Mouse (Mus musculus): Measurements from ENCODE around the gene Tmem213. TPM values are rescaled to one million over a fixed set of nuclear protein-coding genes. Genes with fewer than 3 reads are reported as not detected.

Gene Tmem213
- polyA plus RNA-seq, 1 experiment, result not detected

DNA sequence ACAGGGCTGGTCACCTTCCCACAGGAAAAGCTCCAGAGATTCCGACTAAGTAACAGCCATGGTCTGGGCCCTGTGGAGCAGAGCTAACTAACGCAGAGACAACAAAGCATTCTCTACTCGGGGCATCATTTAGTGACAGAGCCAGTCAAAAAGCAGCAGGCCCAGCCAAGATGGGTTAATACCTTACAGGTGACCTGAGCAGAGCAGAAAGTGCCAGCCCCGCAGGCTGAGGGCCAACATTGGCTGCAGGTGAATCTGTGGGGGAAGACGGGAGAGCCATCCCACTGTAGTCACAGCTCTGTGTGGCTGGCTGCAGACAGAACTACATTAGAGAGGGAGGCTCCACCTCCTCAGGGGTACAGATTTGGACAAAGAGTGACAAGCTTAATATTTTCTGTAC is 38.2 kb downstream of the Tmem213 start:
- 94% methylated on average over 5 of the region's 5 CpGs for WGBS

DNA sequence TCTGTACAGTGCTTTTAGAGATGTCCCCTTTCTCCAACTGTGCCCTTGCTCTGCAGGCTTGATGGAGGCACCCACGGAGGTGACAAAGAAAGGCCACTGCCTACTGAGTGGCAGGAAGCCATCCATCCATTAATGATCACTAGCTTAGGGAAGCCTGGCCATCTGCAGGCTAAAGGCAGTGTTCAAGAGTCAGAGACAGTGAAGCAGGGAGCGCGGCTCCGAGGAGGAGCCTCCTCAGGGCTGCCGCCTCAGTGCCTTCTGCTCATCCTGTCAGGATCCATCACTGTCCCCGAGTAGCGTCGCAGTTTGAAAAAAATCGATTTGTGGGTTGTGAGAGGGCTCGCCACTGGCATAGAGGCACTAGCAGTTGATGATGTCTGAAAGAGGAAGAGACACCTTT is 39.6 kb downstream of the Tmem213 start:
- WGBS, result 93% methylated on average over 10 of the region's 10 CpGs
- DNase-seq (ENCODE audit: low read depth, low spot score), result no peak

More for the DNA sequence above, 38.2 kb downstream of the Tmem213 start:
- no peak for DNase-seq (ENCODE audit: low read depth, low spot score)

- DNase-seq (ENCODE audit: low read depth, low spot score), result no peak
- 95% methylated on average over 19 of the region's 19 CpGs for WGBS
These were observed 40.4 kb downstream of the Tmem213 start for GRCm38 (mm10) chr6:38149483-38149882.

- DNase-seq (ENCODE audit: low read depth, low spot score), result no peak
- WGBS, result 77% methylated on average over 11 of the region's 11 CpGs
These were observed 43.2 kb downstream of the Tmem213 start for GRCm38 (mm10) chr6:38152305-38152704.

DNA sequence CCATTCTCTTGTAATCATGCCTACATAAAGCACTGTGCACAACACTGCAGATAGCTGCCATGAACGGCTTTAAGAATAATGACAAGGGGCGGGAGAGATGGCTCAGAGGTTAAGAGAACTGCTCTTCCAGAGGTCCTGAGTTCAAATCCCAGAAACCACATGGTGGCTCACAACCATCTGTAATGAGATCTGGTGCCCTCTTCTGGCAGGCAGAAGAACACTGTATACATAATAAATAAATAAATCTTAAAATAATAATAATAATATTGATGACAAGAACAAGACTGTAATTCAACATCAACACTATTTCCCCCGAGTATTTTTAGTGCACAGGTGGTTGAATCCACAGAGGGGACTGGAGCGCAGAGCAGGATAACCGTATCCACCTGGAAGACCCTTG is 47.1 kb downstream of the Tmem213 start:
- 87% methylated on average over 5 of the region's 5 CpGs for WGBS
- DNase-seq (ENCODE audit: low read depth, low spot score), result no peak

DNA sequence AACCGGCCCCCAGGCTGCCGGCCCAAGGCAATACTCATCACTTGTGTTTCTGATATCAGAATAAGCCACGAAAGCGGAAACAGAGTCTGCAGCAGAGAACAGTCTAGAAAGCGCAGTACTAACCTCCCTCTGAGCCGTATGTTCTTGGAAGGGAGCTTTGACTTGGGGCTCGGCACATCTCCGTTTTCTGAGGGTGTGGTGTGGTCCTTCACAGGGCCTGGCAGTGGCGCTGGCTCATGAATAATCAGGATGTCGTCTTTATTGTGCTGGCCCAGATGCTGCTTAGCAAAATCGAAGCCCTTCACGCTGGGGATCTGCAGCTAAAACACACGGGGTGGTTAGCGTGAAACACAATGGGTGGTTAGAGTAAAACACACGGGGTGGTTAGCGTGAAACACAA is 48.9 kb downstream of the Tmem213 start:
- 86% methylated on average over 16 of the region's 16 CpGs for WGBS
- DNase-seq (ENCODE audit: low read depth, low spot score), result no peak

DNA sequence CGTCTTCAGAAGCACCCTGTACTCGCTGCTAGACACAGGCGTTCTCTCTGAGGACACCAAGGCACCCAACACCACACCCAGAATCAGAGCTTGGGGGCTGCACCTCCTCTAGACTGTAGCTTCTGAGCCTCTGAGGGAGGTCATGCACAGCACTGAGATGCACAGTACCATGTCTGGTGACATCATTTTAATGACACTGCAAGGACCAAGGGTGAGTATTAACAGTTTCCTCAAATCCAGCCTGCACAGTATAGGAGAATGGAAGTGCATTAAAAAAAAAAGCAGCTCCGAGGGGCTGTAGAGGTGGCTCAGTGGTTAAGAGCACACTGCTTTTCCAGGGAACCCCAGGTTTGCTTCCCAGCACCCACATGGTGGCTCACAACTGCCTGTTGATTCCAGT is 50.5 kb downstream of the Tmem213 start:
- DNase-seq (ENCODE audit: low read depth, low spot score), result no peak
- 90% methylated on average over 4 of the region's 4 CpGs for WGBS

GRCm38 (mm10) chr6:38160102-38160501 is 51.0 kb downstream of the Tmem213 start:
- WGBS, result 4% methylated on average over 3 of the region's 3 CpGs
- peak; percentile 57 for DNase-seq (ENCODE audit: low read depth, low spot score)

- 75% methylated on average over 2 of the region's 2 CpGs for WGBS
- no peak for DNase-seq (ENCODE audit: low read depth, low spot score)
These were observed 51.5 kb downstream of the Tmem213 start for GRCm38 (mm10) chr6:38160556-38160955.

DNA sequence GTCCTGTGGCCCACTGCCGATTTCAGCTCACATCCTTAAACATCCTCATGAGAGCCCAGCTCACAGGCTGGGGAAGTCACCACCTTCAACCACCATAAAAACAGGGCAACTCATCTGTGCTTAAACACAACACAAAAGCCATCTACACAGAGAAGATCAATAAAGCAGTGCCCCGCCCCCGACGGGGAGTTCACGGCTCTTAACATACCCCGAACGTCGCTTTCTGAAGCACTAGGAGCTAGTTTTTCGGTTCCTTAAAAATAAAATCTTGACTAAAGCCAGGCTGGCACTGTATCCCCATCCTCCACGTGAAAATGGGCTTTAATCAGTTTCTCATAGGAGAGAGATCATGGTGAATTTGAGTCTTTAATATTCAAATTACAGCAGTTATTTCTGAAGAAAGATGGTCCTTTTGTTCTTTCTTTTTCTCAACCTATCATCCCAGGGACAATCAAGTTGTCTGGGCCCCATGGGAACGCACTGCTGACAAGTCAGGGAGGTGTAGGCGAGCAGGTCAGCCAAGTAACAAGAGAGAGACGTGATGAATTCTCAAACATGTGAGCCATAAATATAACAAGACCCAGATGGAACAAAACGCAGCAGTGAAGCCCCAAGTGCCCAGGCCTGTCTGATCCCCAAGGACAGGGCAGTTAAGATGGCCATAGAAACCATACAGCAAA is 53.9 kb downstream of the Tmem213 start:
- DNase-seq (ENCODE audit: low read depth, low spot score), result no peak
- 47% methylated on average over 14 of the region's 14 CpGs for WGBS

GRCm38 (mm10) chr6:38164705-38165104 is 55.6 kb downstream of the Tmem213 start:
- WGBS, result 86% methylated on average over 6 of the region's 6 CpGs
- DNase-seq (ENCODE audit: low read depth, low spot score), result no peak

- no peak for DNase-seq (ENCODE audit: low read depth, low spot score)
- 87% methylated on average over 6 of the region's 6 CpGs for WGBS
These were observed 56.3 kb downstream of the Tmem213 start for GRCm38 (mm10) chr6:38165385-38165784.

Other genes with a start within 250 kb of the Tmem213 start
- 5.1 and 9.2 TPM in 2 replicates for gene Trim24, start 238.4 kb upstream of the Tmem213 start, polyA plus RNA-seq (2012; rRNA removed)
- gene Svopl, start 62.3 kb upstream of the Tmem213 start, polyA plus RNA-seq (2012; rRNA removed), result 0.26 and 0.29 TPM in 2 replicates
- 0.34 and 0.61 TPM in 2 replicates for gene Atp6v0a4, start 15.3 kb downstream of the Tmem213 start, polyA plus RNA-seq (2012; rRNA removed)
- gene D630045J12Rik, start 144.8 kb downstream of the Tmem213 start, polyA plus RNA-seq (2012; rRNA removed), result 0.26 and 0.34 TPM in 2 replicates
- gene Zc3hav1l, start 190.0 kb downstream of the Tmem213 start, polyA plus RNA-seq (2012; rRNA removed), result 0.64 and 1.2 TPM in 2 replicates
- 22.8 and 36.8 TPM in 2 replicates for gene Zc3hav1, start 245.3 kb downstream of the Tmem213 start, polyA plus RNA-seq (2012; rRNA removed)